Mouse (Mus musculus) urinary bladder, postnatal 14 days (tissue): ENCODE measurements at regions not wholly inside any gene's neighbourhood (a gene's known extent, or its start where the extent isn't known, plus 50 kb on each side); places are given as distances from the start of the nearest gene placed in this dataset.

Source experiments
- DNase-seq: peaks from one replicate; pipeline ENCODE4 v3.0.0; 2021; ENCODE audit warnings: low spot score

GRCm38 (mm10) chr14:46638516-46638915 is 121.8 kb upstream of the Cdkn3 start:
- DNase-seq: no peak

GRCm38 (mm10) chr14:46637240-46637639 is 123.1 kb upstream of the Cdkn3 start:
- no peak for DNase-seq

GRCm38 (mm10) chr14:46636364-46636763 is 124.0 kb upstream of the Cdkn3 start:
- peak; percentile 41 for DNase-seq

- no peak for DNase-seq
Measured at GRCm38 (mm10) chr14:46635322-46635721, 125.0 kb upstream of the Cdkn3 start.

DNA sequence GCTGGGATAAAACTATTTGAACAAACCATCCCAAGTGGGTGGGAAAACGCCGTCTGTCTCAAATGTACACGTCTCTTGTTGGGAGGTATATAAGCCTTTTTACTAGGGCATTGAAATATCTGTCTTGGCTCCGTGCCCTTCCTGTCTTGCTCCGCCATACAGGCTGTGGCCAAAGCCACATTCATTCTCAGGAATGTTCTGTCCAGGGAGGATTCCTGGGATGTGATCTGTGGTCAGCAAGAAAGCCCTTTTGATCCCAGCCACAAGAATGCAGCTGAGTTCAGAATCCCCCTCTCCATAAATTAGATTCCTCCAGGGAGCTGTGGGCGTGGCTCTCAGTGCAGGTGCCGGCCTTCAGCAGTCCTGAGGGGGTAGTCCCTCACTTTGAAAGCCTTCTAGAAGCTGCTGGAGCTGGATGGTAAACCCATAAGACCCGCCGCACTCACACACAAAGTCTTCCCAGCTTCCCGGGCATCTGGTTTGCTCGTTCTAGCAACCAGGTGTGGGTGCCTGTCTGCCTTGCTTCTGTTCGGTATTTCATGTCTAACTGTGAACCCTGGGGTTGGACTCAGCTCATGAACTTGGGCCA is 125.6 kb upstream of the Cdkn3 start:
- no peak for DNase-seq

DNA sequence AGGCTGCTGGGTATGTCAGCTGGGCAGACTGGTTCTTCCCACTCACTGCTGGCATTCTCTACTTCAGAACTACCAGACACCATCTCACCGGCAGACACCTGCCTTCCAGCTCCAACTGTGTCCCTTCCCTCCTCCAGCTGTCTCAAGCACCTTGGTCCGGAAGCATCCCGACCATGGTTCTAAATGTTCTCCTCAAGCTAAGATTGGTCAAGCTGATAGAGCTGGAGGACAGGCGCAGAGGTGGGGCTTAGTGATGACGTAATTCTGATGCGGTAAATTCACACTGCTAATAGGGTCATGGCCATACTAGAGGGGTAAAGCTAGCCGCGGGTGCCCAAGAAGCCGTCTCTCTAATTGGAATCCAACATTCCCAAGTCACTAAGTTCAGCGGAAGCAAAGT is 126.1 kb upstream of the Cdkn3 start:
- no peak for DNase-seq

- DNase-seq: no peak
Measured at GRCm38 (mm10) chr14:46627690-46628089, 132.7 kb upstream of the Cdkn3 start.

- no peak for DNase-seq
Measured at GRCm38 (mm10) chr14:46625760-46626159, 134.6 kb upstream of the Cdkn3 start.

GRCm38 (mm10) chr14:46623645-46624044 is 136.7 kb upstream of the Cdkn3 start:
- no peak for DNase-seq

- DNase-seq: no peak
Measured at GRCm38 (mm10) chr14:46616030-46616429, 144.3 kb upstream of the Cdkn3 start.

DNA sequence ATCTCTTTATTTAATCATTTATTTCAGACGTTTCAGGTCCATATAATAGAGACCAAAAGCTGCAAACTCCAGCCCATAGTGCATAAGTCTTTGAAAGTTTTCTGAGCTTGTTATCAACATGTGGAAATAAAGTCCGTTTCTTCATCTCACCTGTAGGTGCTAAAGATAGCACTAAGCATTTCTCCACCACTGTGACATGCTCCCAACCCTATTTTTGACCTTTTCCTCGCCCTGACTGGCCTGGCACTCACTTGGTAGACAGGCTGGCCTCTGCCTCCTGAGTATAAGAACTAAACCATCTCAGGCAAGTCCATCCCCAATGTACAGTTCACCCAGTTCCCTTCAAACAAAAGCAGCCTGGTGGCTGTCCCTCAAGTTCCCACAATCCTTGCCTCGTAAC is 145.4 kb upstream of the Cdkn3 start:
- DNase-seq: no peak

- DNase-seq: no peak
Measured at GRCm38 (mm10) chr14:46613748-46614147, 146.6 kb upstream of the Cdkn3 start.

GRCm38 (mm10) chr14:46613211-46613610 is 147.1 kb upstream of the Cdkn3 start:
- DNase-seq: no peak

DNA sequence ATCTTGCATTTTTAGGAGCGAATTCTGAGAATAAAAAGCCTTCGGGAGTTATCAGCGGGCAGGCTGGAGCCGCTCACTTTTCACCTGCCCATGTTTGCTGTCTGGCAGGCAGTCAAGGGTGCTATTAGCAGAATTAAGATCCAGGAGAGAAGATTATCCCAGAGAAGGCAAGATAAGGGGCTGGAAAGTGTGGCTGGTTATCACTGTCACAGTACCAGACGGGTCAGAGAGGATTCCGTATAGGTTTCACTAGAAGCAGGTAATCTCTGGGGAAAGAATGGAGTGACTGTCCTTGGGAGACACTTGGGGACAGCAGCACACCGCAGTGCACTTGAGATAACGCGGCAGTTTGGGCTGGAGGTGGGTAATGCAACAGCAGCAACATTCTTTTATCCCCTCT is 147.8 kb upstream of the Cdkn3 start:
- no peak for DNase-seq

GRCm38 (mm10) chr14:46610926-46611325 is 149.4 kb upstream of the Cdkn3 start:
- DNase-seq: no peak

- DNase-seq: no peak
Measured at GRCm38 (mm10) chr14:46610226-46610855, 150.0 kb upstream of the Cdkn3 start.

DNA sequence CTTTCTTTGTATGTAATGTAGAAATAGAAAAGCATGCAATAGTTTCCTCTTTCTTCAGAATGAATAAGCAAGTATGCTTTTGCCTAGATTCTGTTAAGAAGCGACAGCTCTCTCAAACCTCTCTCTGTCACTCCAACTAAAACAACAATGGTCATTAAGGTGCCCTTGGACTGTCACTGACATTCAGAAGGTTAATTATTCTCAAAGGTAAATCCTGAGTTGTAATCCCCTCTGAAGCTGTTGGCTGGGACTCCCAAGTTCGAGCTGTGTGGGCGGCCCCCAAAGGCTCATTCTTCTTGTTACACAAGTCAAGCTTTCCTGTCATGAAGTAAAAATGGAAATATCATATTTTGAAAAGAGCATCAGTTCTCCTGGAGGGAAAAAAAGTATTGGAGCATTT is 153.6 kb upstream of the Cdkn3 start:
- DNase-seq: no peak

DNA sequence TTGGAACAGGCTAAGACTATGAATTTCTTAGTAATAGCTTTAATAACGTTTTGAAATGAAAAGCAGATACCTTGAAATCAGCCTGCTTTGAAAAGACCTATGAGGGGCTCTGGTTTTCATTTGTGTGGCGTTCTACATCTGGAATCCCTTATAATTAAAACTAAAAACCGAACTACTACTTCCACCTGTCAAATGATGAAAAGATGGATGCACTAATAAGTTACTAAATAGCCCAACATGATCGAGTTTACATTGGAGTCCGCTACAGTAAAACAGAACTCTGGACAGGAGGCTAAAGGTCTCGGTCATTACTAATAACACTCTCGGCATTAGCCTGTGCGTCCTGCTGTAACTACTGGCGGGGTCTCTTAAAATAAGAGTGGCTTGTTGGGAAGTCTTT is 154.3 kb upstream of the Cdkn3 start:
- DNase-seq: no peak

DNA sequence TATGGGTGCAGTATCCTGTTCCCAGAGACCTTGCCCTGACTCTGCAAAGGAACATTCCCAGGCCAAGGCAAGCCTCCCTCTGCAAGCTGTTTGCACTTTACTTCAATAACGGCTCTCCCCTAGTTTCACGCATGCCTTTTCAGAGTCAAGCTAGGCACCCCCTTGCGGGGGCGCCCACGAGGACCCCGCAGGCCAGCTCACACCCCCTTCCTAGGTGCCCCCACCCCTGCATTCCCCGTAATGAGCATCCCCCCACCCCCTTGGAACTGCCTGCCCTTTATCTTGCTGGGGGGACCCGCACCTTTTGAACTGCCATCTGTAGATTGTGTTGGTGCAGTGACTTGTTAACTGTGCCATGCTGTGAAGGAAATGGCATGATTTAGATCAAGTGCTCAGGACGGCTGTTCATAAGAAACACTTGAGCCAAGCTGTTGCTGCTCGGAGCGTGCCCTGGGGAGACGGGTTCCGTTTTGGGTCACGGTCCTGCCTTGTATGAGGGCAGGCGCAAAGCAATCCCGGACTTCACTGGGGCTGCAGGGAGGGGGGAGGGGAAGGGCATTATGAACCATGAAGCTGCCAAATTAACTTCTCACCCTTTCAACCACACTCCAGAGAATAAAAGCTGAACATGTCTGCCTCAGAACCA is 155.3 kb upstream of the Cdkn3 start:
- DNase-seq: no peak

- no peak for DNase-seq
Measured at GRCm38 (mm10) chr14:46604156-46604885, 156.0 kb upstream of the Cdkn3 start.

- no peak for DNase-seq
Measured at GRCm38 (mm10) chr14:46596696-46597359, 163.5 kb upstream of the Cdkn3 start.

GRCm38 (mm10) chr14:46594151-46594550 is 166.2 kb upstream of the Cdkn3 start:
- no peak for DNase-seq
